Mouse (Mus musculus) hindbrain, embryonic 13.5 days (tissue): ENCODE results near the gene Prickle1. TPM values are rescaled to one million over a fixed set of nuclear protein-coding genes. Genes with fewer than 3 reads are reported as not detected.

Experiments used
- ATAC-seq: fragments of 200-750 bp; cut with Nextera tagmentation; 2 replicates; pipeline ENCODE4 v1.8.0; 2017; ENCODE audit warnings: moderate TSS enrichment; ENCODE audit not compliant: low FRiP score
- H3K27ac ChIP-seq: fragments of 300-500 bp; sonication (generic); 2 replicates; pipeline ENCODE4 v1.5.1; 2015; ENCODE audit warnings: inconsistent platforms, mild to moderate bottlenecking, moderate library complexity
- H3K27me3 ChIP-seq: fragments of 300-500 bp; sonication (generic); 2 replicates; pipeline ENCODE4 v1.6.1; 2015; ENCODE audit warnings: mild to moderate bottlenecking, inconsistent platforms
- H3K36me3 ChIP-seq: fragments of 300-500 bp; sonication (generic); 2 replicates; pipeline ENCODE4 v1.6.1; 2015; ENCODE audit warnings: mild to moderate bottlenecking, inconsistent platforms
- H3K4me1 ChIP-seq: fragments of 300-500 bp; sonication (generic); replicated peaks from 2 replicates; pipeline ENCODE4 v1.6.1; 2015; ENCODE audit warnings: inconsistent platforms
- H3K4me2 ChIP-seq: fragments of 300-500 bp; sonication (generic); 2 replicates; pipeline ENCODE4 v1.6.1; 2015; ENCODE audit warnings: inconsistent platforms, mild to moderate bottlenecking, moderate library complexity
- H3K4me3 ChIP-seq: fragments of 300-500 bp; sonication (generic); 2 replicates; pipeline ENCODE4 v1.5.1; 2015; ENCODE audit warnings: mild to moderate bottlenecking, inconsistent platforms
- H3K9ac ChIP-seq: fragments of 300-500 bp; sonication (generic); 2 replicates; pipeline ENCODE4 v1.6.1; 2015; ENCODE audit warnings: mild to moderate bottlenecking, inconsistent platforms
- H3K9me3 ChIP-seq: fragments of 300-500 bp; sonication (generic); 2 replicates; pipeline ENCODE4 v1.6.1; 2016; ENCODE audit warnings: inconsistent platforms
- WGBS: fragments of 180-500 bp; shearing (Covaris S2); methylation state at CpG from one replicate; pipeline ENCODE4 v1.1.7; 2015; 5-methylcytosine and 5-hydroxymethylcytosine counted together
- polyA plus RNA-seq: library from polyadenylated mRNA; unstranded; fragments of >200 nt; fragmentation: Nextera tagmentation; extraction: Ambion mirVana; gene quantifications from 2 replicates; pipeline ENCODE4 v1.2.1, GENCODE M21; 2015

Prickle1 gene
- polyA plus RNA-seq, 1 experiment from 2014 or later = 14.9 TPM

GRCm38 (mm10) chr15:93513939-93514341, 81.8 kb downstream of the Prickle1 start:
- H3K36me3 ChIP-seq = peaks cover 2% of the 10 kb centered on the region; the same call in 1 of the 2 replicates
- H3K4me1 ChIP-seq = peaks cover 47% of the 10 kb centered on the region
- H3K27me3 ChIP-seq = peaks cover 45% of the 10 kb centered on the region
- no peak overlapping the region for H3K27ac ChIP-seq
- no peaks in the 10 kb centered on the region for H3K9me3 ChIP-seq
- H3K9ac ChIP-seq = no peak overlapping the region
- H3K4me3 ChIP-seq = no peak overlapping the region
- WGBS = 7% methylated on average over 10 of the region's 10 CpGs
- ATAC-seq = no peak
- peak overlapping the region; percentile 23; the same call in 1 of the 2 replicates for H3K4me2 ChIP-seq

DNA sequence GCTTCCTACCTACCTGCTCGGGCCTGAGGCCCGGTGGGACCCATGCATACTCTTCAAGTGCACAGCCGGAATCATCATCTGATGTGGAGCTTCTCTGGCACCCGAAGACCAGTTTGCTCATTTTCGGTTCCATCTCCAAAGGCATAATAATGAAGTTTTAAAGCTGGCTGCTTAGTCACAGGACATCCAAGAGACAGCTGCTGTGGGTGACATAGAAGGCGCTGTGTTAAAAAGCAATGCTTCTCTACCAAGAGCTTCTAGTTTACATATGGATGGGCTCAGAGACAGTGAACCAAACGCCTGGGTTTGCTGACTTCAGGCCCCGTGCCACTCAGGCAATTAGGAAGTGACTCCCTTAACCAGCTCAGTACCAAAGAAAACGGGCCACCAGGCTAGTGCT, 83.3 kb downstream of the Prickle1 start:
- no peak overlapping the region for H3K4me3 ChIP-seq
- peaks cover 32% of the 10 kb centered on the region for H3K4me1 ChIP-seq
- H3K27ac ChIP-seq = no peak overlapping the region
- 30% methylated on average over 9 of the region's 9 CpGs for WGBS
- H3K27me3 ChIP-seq = peaks cover 34% of the 10 kb centered on the region
- H3K9ac ChIP-seq = no peak overlapping the region
- no peak overlapping the region for H3K4me2 ChIP-seq
- no peak for ATAC-seq
- peaks cover 14% of the 10 kb centered on the region for H3K36me3 ChIP-seq
- H3K9me3 ChIP-seq = no peaks in the 10 kb centered on the region

DNA sequence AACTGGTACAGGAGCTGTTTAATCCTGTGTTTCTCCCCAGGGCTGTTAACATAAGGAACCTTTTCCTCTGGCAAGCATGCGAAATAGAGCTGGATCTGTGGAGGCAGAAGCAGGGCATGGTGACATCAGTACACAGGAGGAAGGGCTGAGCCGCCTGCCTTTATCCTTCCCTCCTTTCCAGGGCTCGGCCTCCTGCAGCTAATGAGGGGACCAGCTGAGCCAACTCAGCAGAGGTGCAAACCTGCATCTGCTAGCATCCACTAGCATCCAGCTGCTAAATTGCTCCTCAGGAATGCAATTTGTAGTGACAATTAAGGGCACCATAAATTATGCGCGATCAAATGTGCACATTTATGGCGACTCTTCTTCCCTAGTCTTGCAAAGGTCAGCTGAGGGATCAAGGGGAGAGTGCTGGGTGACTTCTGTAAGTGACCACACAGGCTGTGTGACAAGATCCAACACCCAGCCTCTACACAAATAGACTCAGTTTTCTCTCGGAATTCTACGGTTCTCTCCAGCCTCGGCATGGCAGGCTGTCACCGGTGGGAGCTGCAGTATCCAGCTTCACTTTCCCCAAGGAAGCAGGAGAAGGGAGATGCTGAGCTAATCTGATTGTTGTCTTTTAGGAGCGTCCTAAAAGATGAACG, 84.9 kb downstream of the Prickle1 start:
- peak overlapping the region; percentile 60 for H3K9ac ChIP-seq
- H3K27ac ChIP-seq = peak overlapping the region; percentile 71
- peak overlapping the region; percentile 34 for H3K4me2 ChIP-seq
- peak; percentile 74 for ATAC-seq
- peaks cover 22% of the 10 kb centered on the region for H3K36me3 ChIP-seq
- peaks cover 27% of the 10 kb centered on the region for H3K27me3 ChIP-seq
- no peaks in the 10 kb centered on the region for H3K9me3 ChIP-seq
- 20% methylated on average over 12 of the region's 12 CpGs for WGBS
- H3K4me1 ChIP-seq = peaks cover 29% of the 10 kb centered on the region
- no peak overlapping the region for H3K4me3 ChIP-seq

- 84% methylated on average over 17 of the region's 17 CpGs for WGBS
- peaks cover 76% of the 10 kb centered on the region for H3K36me3 ChIP-seq
Measured at GRCm38 (mm10) chr15:93504808-93505207, 90.9 kb downstream of the Prickle1 start.

DNA sequence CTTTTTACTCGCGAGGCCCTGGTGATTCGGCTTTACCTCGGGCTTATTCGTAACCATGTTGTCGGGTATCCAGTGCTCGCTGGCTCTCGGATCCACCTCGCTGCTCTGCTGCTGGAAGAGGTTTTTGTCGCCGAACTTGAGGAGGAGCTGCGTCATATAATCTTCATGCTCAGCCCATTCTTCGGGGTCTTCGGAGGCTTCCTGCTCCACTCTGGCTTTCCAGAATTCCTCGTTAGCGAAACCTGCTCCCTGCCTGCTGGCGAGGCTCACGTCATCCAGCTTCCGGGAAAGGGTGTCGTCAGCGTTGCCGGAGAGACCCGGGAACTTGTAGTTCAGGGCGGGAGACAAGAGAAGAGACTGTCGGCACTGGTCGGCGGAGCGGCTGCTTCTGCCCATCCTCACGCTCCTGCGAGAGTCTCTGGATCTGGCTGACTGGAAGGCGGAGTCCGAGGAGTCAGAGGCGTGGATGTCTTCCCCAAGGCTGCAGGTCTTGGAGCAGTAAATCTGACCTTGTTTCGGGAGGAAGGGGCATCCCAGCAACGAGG, 92.4 kb downstream of the Prickle1 start:
- Histone ChIP-seq H3K27ac (no peak overlapping the region), H3K4me2 (no peak overlapping the region), H3K4me3 (no peak overlapping the region), H3K9ac (no peak overlapping the region), H3K9me3 (no peaks in the 10 kb centered on the region), H3K4me1 (no peaks in the 10 kb centered on the region), H3K27me3 (no peaks in the 10 kb centered on the region), H3K36me3 (peaks cover 70% of the 10 kb centered on the region)
- WGBS = 93% methylated on average over 35 of the region's 35 CpGs
- no peak for ATAC-seq

More at GRCm38 (mm10) chr15:93504808-93505207, 90.9 kb downstream of the Prickle1 start:
- no peak overlapping the region; the same call in 1 of the 2 replicates for H3K27ac ChIP-seq
- ATAC-seq = no peak
- no peak overlapping the region for H3K4me3 ChIP-seq
- H3K9ac ChIP-seq = no peak overlapping the region
- no peak overlapping the region for H3K4me2 ChIP-seq
- H3K9me3 ChIP-seq = no peaks in the 10 kb centered on the region
- H3K27me3 ChIP-seq = no peaks in the 10 kb centered on the region
- no peaks in the 10 kb centered on the region for H3K4me1 ChIP-seq

GRCm38 (mm10) chr15:93502703-93503102, 93.0 kb downstream of the Prickle1 start:
- 96% methylated on average over 9 of the region's 9 CpGs for WGBS
- Histone ChIP-seq H3K9ac (no peak overlapping the region), H3K4me2 (no peak overlapping the region), H3K27ac (no peak overlapping the region), H3K27me3 (no peaks in the 10 kb centered on the region), H3K36me3 (peaks cover 72% of the 10 kb centered on the region), H3K4me3 (no peak overlapping the region), H3K9me3 (no peaks in the 10 kb centered on the region), H3K4me1 (no peaks in the 10 kb centered on the region)
- ATAC-seq = no peak

GRCm38 (mm10) chr15:93499866-93500265, 95.8 kb downstream of the Prickle1 start:
- Histone ChIP-seq H3K27ac (no peak overlapping the region), H3K4me1 (no peaks in the 10 kb centered on the region), H3K9me3 (no peaks in the 10 kb centered on the region), H3K36me3 (peaks cover 58% of the 10 kb centered on the region), H3K4me2 (no peak overlapping the region), H3K4me3 (no peak overlapping the region), H3K9ac (no peak overlapping the region), H3K27me3 (no peaks in the 10 kb centered on the region)
- no peak for ATAC-seq
- WGBS = 81% methylated on average over 9 of the region's 9 CpGs

GRCm38 (mm10) chr15:93494700-93495099, 101.0 kb downstream of the Prickle1 start:
- Histone ChIP-seq H3K36me3 (peaks cover 17% of the 10 kb centered on the region), H3K27ac (no peak overlapping the region), H3K4me3 (no peak overlapping the region), H3K9me3 (no peaks in the 10 kb centered on the region), H3K9ac (no peak overlapping the region), H3K4me1 (no peaks in the 10 kb centered on the region), H3K27me3 (no peaks in the 10 kb centered on the region), H3K4me2 (no peak overlapping the region)
- 92% methylated on average over 7 of the region's 7 CpGs for WGBS
- no peak for ATAC-seq

DNA sequence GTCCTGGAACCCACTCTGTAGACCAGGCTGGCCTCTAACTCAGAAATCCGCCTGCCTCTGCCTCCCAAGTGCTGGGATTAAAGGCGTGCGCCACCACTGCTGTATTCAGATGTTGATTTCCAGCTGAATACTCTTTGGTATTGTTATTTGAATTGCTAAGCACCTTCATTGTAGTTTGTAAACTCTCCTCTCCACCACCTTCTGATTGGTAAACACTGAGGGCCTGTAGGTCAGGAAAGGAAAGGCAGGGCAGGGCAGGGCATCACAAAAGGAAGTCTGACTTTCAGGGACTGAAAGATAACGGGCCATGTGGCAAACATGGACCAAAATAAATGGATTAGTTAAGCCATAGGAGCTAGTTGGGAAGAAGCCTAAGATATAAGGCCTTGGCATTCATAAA, 106.1 kb downstream of the Prickle1 start:
- Histone ChIP-seq H3K9me3 (no peaks in the 10 kb centered on the region), H3K27ac (no peak overlapping the region), H3K4me1 (no peaks in the 10 kb centered on the region), H3K27me3 (no peaks in the 10 kb centered on the region), H3K9ac (no peak overlapping the region), H3K4me3 (no peak overlapping the region), H3K4me2 (no peak overlapping the region), H3K36me3 (peaks cover 5% of the 10 kb centered on the region)
- 81% methylated on average over 4 of the region's 4 CpGs for WGBS
- ATAC-seq = no peak

- Histone ChIP-seq H3K27me3 (no peaks in the 10 kb centered on the region), H3K27ac (no peak overlapping the region), H3K36me3 (no peaks in the 10 kb centered on the region), H3K9me3 (no peaks in the 10 kb centered on the region), H3K4me2 (no peak overlapping the region), H3K4me1 (no peaks in the 10 kb centered on the region), H3K9ac (no peak overlapping the region), H3K4me3 (no peak overlapping the region)
- 87% methylated on average over 7 of the region's 7 CpGs for WGBS
- no peak for ATAC-seq
Measured at GRCm38 (mm10) chr15:93486066-93486465, 109.6 kb downstream of the Prickle1 start.

DNA sequence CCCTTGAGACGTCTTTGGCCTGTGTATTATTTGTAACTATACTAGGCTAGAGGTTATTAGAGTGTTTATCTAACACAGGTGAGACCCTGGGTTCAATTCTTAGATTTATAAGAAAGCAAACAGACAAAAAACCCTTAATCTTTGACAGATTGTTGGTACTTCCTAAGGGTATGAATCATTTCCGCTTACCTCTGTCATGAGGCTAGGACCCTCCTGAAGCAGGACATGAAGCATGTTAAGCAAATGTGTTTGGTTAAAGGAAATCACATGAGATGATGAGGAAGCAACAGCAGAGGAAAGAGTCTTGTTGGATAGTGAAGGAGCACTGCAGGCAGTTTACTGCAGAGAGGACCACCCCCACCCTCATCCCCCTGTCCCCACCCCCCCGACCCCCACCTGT, 110.4 kb downstream of the Prickle1 start:
- no peaks in the 10 kb centered on the region for H3K4me1 ChIP-seq
- no peak overlapping the region for H3K27ac ChIP-seq
- no peaks in the 10 kb centered on the region for H3K36me3 ChIP-seq
- WGBS = 95% methylated on average over 3 of the region's 3 CpGs
- no peaks in the 10 kb centered on the region for H3K9me3 ChIP-seq
- H3K9ac ChIP-seq = no peak overlapping the region
- H3K27me3 ChIP-seq = no peaks in the 10 kb centered on the region
- no peak overlapping the region for H3K4me3 ChIP-seq
- H3K4me2 ChIP-seq = no peak overlapping the region
- no peak for ATAC-seq

DNA sequence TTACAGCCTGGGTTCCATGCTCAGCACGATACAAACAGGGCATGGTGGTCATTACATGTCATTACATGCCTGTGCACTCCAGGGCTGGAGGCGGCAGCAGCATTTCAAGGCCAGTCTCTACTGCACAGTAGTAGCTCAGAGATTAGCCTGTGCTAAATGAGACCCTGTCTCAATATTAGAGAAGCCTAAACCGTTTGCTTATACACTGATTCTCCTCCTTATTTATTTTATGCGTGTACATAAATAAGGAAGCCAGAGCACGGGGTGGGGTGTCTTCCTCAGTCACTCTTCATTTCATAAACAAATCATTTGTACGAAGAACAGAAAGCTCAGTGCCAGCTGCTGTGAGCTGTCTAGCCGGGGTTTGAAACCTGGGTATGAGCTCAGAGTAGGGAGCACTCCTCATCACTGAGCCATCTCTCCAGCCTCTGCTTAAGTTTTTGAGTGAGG, 111.4 kb downstream of the Prickle1 start:
- 80% methylated on average over 7 of the region's 7 CpGs for WGBS
- Histone ChIP-seq H3K4me3 (no peak overlapping the region), H3K36me3 (no peaks in the 10 kb centered on the region), H3K4me1 (no peaks in the 10 kb centered on the region), H3K27ac (no peak overlapping the region), H3K4me2 (no peak overlapping the region), H3K27me3 (no peaks in the 10 kb centered on the region), H3K9me3 (no peaks in the 10 kb centered on the region), H3K9ac (no peak overlapping the region)
- ATAC-seq = no peak

DNA sequence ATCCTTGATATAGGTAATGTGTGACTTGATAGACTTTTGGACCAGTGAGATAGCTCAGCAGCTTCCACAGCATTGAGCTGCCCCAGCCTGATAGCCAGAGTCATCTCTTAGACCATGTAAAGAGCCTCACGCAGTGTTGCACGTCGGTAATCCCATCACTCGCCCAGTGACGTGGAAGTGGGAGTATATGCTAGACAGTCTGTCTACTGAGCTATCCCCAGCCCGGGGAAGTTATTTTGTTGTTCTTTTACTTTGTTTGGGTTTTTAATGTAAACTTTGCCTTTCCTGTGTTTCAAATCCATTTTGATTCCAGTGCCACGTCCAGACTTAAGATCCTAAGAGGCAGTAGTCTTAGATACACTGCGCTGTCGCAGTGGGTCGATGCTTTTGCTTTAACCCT, 114.6 kb downstream of the Prickle1 start:
- Histone ChIP-seq H3K27ac (no peak overlapping the region), H3K4me1 (peaks cover 2% of the 10 kb centered on the region; the same call in 1 of the 2 replicates), H3K27me3 (no peaks in the 10 kb centered on the region), H3K9me3 (no peaks in the 10 kb centered on the region), H3K4me3 (no peak overlapping the region), H3K36me3 (no peaks in the 10 kb centered on the region), H3K4me2 (no peak overlapping the region), H3K9ac (no peak overlapping the region)
- WGBS = 91% methylated on average over 10 of the region's 10 CpGs
- ATAC-seq = no peak
